Mouse (Mus musculus): Measurements from ENCODE around the gene Cyp4f18.
A peak's percentile ranks its signal among the peaks of the same experiment; 100 is the strongest.
"Not testable (repeated sequence)": the region's sequence is repeated elsewhere in the genome, so short reads cannot be mapped to it uniquely, and the experiment has no call there.

The Cyp4f18 gene

GRCm38 (mm10) chr8:71974211-71974610 lies 35.2 kb downstream of the Cyp4f18 start:
- no peak for DNase-seq

GRCm38 (mm10) chr8:71971945-71972344 lies 37.5 kb downstream of the Cyp4f18 start:
- no peak for DNase-seq

GRCm38 (mm10) chr8:71968636-71969035 lies 40.8 kb downstream of the Cyp4f18 start:
- DNase-seq, result no peak

GRCm38 (mm10) chr8:71968100-71968499 lies 41.3 kb downstream of the Cyp4f18 start:
- no peak for DNase-seq

GRCm38 (mm10) chr8:71967261-71967660 lies 42.2 kb downstream of the Cyp4f18 start:
- DNase-seq, result no peak

GRCm38 (mm10) chr8:71966411-71966810 lies 43.0 kb downstream of the Cyp4f18 start:
- DNase-seq, result no peak

- no peak for DNase-seq
Observed at GRCm38 (mm10) chr8:71965166-71965565, 44.3 kb downstream of the Cyp4f18 start.

GRCm38 (mm10) chr8:71964051-71964450 lies 45.4 kb downstream of the Cyp4f18 start:
- DNase-seq, result no peak

GRCm38 (mm10) chr8:71961796-71962195 lies 47.6 kb downstream of the Cyp4f18 start:
- no peak for DNase-seq

- DNase-seq, result no peak
Observed at GRCm38 (mm10) chr8:71960483-71960882, 48.9 kb downstream of the Cyp4f18 start.

GRCm38 (mm10) chr8:71954666-71955065 lies 54.8 kb downstream of the Cyp4f18 start:
- no peak for DNase-seq

GRCm38 (mm10) chr8:71952961-71953700 lies 56.3 kb downstream of the Cyp4f18 start:
- not testable (repeated sequence) for DNase-seq

- DNase-seq, result no peak
Observed at GRCm38 (mm10) chr8:71952489-71952888, 56.9 kb downstream of the Cyp4f18 start.

GRCm38 (mm10) chr8:71951436-71952161 lies 57.8 kb downstream of the Cyp4f18 start:
- DNase-seq, result peak; percentile 18 to 19

- peak; percentile 98 for DNase-seq
Observed at GRCm38 (mm10) chr8:71950482-71951221, 58.8 kb downstream of the Cyp4f18 start, which contains the start of gene Zfp961. TSS of gene Zfp961 (plus strand) at chr8:71951038.

GRCm38 (mm10) chr8:71948624-71949023 lies 60.8 kb downstream of the Cyp4f18 start:
- DNase-seq, result no peak

- DNase-seq, result no peak
Observed at GRCm38 (mm10) chr8:71941776-71942175, 67.7 kb downstream of the Cyp4f18 start.

GRCm38 (mm10) chr8:71940293-71941208 lies 68.9 kb downstream of the Cyp4f18 start:
- no peak for DNase-seq
